Mouse (Mus musculus) G1E-ER4 (cell line): ENCODE data around the gene Ldb3. TPM values are rescaled to one million over a fixed set of nuclear protein-coding genes. Genes with fewer than 3 reads are reported as not detected.

ENCODE experiments used
- GATA1 ChIP-seq: IDR thresholded peaks from one replicate; pipeline ENCODE4 v1.8.0; 2012; ENCODE audit warnings: low read length, inconsistent platforms
- polyA plus RNA-seq: library from polyadenylated mRNA; stranded (reverse); fragments of >175 nt; gene quantifications from 2 replicates; pipeline ENCODE4 v1.2.3, GENCODE M21; 2012

Gene Ldb3
- polyA plus RNA-seq, 1 experiment: not detected

- no peak for TF ChIP-seq GATA1
Measured at GRCm38 (mm10) chr14:34571610-34572387, 16.7 kb downstream of the Ldb3 start.

DNA sequence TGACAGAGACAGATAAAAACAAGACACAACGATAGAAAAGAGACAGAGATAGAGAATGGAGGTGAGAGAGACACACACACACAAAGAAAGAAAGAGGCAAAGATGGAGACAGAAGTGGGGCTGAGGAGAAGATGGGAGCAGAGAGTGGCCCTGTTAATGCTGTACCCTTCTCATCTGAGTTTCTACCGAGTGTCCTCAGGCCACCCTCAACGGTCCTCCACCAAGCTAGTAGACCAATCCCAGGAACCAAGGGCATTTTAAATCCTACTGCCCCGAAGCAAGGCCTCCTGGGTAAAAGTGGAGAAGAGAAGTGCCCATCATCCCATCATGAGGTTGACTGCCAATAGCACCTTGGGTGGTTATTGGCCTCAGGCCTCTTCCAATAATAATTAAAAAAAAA lies 17.6 kb downstream of the Ldb3 start:
- no peak for TF ChIP-seq GATA1

DNA sequence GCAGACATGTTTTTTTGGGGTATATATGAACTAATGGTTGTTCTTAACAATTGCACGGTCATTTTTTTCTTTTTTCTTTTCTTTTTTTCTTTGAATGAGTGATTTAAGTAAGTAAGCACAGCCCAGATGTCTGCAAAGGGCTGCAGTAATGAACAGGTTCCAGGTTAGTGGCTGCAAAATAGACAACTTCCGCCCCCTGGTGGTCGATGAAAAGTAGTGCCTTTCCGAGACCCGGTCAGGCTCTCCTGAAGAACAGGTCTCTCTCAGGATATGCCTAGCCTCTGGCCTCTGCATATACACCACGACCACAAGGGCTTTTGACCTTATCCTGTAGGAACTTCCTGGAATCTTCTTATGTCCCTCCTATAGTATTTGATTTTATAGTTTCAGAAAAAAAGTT lies 18.2 kb downstream of the Ldb3 start:
- TF ChIP-seq GATA1: no peak

DNA sequence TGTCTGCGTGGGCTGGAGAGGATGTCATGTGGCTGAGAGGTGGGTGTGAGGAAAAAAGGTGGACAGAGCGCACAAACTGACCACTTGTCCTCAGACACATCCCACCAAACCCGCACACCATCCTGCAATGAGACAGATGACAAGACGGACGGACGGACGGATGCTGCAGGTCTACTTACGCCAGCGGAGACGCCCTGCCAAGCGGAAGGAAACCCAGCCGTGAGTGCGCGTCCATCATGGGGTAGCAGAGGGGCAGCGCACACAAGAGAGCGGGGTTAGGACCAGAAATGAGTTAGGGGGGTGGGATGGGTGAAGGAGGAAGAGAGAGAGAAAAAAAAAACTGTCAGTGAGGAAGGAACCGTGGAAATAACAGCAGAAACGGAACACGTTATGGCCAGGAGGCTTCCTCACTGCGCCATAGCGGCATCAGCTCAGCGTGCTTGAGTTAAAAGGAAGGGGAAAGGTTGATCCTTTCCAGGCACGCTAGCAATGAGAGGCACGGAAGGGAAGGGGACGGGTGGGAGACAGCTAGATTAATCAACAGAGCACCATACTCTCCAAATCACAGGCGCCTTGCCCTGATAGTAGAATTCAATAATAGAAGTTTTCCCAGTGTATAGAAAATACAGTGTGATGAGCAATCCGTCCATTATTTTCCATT lies 18.8 kb downstream of the Ldb3 start:
- no peak for TF ChIP-seq GATA1

DNA sequence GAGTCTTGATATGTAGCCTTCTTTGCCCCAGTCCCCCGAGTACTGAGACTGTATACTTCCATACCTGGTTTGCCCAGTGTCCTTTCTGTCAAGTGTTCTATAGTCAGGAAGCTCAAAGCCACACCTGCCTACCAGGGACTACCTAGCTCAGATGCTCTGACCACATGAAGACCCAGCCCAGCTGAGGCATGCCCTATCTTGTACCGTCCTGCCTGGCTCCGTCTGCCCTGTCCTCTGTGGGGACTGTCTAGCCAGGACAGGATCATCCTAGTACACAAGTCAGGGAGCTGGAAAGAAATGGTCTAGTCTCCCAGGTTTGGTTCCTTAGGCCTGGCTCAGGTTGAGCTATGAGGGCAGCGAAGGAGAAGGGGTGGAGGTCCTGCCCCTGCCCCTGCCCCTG lies 19.9 kb downstream of the Ldb3 start:
- no peak for TF ChIP-seq GATA1

DNA sequence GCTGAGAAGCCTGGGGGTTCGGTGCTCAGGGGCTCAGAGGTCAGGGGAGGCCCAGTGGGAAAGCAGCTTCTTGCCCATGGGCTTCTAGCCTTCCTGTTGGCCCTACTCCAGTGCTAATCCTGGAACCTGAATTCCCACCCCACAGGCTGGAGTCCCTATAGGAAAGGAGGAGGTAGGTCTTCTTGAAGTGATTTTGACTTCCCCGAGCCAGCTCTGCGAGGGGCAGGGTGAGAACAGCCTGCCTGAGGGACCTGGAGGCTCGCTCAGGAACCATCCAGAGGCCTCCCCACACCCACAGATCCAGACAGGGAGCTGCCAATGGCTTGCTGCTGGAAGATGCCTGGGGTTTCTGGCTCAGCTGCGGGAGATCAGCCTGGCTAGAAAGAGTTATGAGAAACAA lies 20.8 kb downstream of the Ldb3 start:
- no peak for TF ChIP-seq GATA1

DNA sequence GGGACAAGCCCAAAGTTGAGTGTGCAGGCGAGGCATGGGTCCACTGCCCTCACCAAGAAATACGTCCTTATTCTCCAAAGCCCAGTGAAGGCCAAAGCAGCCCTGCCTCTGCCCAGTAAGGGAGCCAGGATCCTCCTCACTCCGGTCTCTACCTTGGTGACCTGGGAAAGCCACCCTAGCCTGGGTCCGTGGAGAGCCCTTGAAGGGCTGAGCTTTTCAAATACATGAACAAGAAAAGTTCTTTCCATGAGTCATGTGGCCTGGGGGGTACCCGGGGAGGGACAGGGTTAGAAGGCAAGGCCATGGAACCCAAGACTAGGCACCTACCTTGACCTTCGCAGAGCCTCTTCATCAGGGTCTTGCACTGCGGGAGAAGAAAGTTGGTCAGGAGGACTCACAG lies 22.0 kb downstream of the Ldb3 start:
- TF ChIP-seq GATA1: no peak

DNA sequence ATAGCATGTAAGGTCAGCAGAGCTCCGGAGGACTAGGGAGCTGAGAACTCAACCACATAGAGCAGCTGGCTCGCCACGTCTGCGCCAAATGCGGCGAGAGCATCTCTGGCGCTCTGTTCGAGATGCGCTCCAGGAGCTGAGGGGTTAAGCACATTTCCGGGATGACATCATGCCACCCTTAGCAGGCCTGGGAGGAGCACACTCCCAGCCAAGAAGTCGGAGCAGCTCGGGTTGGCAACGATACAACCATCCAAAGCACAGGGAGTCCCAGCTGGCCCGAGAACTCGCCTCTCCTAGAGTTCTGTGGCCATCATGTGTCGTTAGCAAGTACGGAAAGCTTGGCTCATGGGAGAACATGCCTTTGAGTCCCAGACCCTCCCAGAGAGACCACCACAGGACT lies 22.8 kb downstream of the Ldb3 start:
- no peak for TF ChIP-seq GATA1

- TF ChIP-seq GATA1: no peak
Measured at GRCm38 (mm10) chr14:34564646-34565045, 23.8 kb downstream of the Ldb3 start.

DNA sequence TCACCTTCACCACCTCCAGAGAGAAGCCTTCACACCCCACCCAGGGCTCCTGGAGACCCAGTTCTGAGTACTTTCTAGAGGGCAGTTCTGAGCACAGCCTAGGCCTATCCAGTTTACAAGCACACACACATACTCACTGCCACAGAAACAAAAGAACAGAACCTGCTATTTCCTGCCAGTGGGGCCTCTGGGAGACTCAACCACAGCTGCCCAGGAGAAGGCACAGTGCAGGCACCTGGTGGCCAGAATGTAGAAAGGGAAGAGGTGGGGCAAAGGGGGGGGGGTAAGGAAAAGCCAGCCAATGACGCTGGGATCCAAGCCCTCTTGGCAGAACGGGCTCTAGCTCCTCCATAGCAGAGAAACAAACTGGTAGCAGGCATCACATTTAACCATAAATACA lies 26.1 kb downstream of the Ldb3 start:
- no peak for TF ChIP-seq GATA1

DNA sequence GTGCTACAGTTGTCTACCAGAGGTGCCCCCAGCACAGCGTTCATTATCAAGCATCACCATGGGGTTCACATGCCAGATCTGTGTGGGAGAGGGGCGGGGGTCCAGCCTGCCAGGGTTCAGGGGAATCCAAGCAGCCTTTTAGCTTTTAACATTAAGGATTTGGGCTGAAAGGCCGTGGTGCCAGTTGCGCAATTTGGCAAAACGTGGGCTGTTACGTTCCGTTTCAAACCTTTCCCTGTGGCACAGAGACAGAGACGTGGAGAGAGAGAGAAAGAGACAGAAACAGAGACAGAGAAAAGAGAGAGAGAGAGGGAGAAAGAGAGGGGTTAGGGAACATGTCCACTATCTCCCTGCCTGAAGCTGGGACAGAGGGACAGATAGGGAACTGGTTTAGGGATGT lies 26.8 kb downstream of the Ldb3 start:
- TF ChIP-seq GATA1: no peak

DNA sequence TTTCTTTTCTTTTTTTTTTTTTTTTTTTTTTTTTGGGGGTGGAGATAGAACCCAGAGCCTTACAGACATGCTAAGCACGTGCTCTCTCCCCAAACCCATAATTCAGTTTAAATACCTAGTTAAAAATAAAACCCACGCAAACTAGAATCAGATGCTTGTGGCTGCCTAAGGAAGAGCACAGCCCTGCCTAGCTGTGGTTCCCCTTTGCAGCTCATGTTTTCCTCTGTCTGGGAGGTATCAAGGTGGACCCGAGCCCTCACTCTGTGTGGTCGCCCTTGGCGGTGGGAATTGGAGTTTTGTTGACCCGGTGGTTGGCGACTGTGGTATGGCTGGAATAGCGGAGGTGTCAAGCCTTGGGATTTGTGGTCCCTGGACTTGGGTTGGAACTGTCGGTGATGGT lies 29.5 kb downstream of the Ldb3 start:
- no peak for TF ChIP-seq GATA1

DNA sequence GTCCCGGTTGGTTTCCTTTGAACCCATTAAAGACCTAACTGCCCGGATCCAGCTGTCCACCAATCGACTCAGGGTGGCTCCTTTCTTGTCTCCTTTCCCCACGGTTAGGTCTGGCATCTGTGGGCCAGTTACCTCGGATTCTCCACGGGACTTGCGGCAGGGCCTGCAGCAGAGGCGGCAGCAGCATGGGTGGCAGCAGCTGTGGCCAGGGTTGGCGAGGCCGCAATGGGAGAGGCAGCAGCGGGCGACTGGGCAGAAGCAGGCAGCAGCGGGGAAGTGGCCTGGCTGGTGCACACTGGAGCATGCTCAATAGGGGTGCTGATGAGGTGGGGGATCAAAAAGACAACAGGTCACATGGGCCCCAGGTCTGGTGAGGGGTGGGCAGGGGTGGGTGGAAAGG lies 33.3 kb downstream of the Ldb3 start:
- no peak for TF ChIP-seq GATA1

DNA sequence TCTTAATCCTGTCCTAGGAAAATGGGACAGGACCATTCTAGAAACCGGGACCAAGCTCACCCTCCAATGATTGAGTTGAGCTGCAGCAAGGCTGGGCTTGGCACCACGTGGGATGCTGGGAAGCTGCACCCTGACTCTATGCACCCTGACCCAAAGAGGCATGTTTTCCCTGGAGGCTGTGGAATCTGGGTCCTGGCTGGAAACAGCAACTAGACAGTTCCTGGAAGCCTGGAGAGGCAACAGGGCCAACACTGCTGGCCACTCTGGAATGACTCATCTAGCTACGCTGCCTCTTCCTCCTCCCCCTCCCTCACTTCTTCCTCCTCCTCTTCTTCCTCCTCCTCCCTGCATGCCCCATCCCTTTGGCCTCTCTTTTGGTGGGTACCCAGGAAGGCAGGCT lies 34.4 kb downstream of the Ldb3 start:
- no peak for TF ChIP-seq GATA1

GRCm38 (mm10) chr14:34553470-34553869 lies 35.0 kb downstream of the Ldb3 start:
- TF ChIP-seq GATA1: no peak

DNA sequence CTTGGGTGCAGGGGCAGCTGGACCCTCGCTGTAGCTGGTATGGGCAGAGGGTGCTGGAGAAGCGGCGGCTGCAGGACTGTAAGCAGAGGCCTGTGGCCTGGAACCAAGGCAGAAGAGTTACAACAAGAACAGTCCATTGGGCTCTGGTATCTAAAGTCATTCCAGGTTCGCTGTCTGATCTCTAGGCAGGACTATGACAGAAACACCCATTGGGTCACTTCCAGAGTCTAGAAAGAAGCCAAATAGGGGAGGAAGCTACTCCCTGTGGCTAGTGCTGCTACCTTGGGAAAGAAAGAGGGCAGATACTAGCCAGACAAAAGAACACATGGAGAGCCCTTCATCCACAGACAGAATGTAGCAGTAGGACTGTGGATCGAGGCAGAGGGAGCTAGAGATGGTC lies 36.3 kb downstream of the Ldb3 start:
- no peak for TF ChIP-seq GATA1

DNA sequence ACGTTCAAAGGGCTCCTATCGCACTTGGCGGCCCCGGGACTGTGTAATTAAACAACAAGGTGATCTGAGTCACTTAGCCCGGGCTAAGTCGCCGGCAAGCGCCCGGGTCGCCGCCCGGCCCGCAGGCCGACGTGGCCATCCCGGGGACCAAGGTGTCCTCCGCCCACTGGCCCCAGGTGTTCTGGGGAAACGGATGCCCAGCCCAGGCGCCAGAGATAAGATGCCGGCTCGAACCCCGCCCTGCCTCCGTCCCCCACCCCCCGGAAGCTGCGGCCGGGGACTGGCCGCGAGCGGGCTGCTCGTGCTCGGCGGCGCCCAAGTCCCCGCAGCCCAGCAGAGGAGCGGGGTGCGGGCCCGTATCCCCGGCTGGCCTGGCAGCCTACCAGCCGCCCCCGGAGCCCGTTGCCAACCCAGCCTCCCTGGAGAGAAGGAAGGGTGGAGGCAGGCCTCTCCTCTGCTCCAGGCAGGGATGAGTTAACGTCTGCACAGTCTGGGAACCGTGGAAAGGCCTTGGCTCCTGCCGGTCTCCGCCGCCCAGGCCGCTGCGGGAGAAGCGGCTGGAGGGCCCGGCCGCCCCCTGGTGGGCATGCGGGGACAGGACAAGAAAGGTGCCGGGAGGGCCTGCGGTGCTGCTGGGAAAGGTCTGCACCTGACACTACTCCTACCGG lies 39.3 kb downstream of the Ldb3 start:
- no peak for TF ChIP-seq GATA1
